ENCODE assay signal across 22 mouse cellular contexts in genomic region chr7:58661076-58661475, GRCm38 (mm10). TPM values are rescaled to one million over a fixed set of nuclear protein-coding genes. Genes with fewer than 3 reads are reported as not detected.
DNase-seq lines count a peak whose midpoint lies in the region; ATAC-seq and TF ChIP-seq lines count a peak whose summit lies in the region.
"Had no signal": no experiment of that assay in that cellular context is flagged by ENCODE, and none has a peak within 500 bp of the region (broad histone marks: within the 10 kb centered on the region; RNA-seq: fewer than 3 reads in every experiment).

No protein-coding gene starts in this region.

- H3K4me3 ChIP-seq in gastrocnemius, adult 2 months: no peak overlapping the region
- no peak overlapping the region for H3K4me3 ChIP-seq in stomach, postnatal 0 days (ENCODE audit: low read depth, low read length)
- H3K4me3 ChIP-seq: embryonic facial prominence, embryonic 13.5 days; heart, embryonic 13.5 days; limb, embryonic 12.5 days; liver, embryonic 13.5 days; neural tube, embryonic 15.5 days had no signal

- no peak for TF ChIP-seq EP300 in stomach, postnatal 0 days (optimal IDR thresholded peaks at IDR 0.05)

- 77% methylated on average over 7 of the region's 7 CpGs for WGBS in stomach, postnatal 0 days

- intact Hi-C loops in gastrocnemius, adult 2 months (cut with DNase I): no loop called here
- intact Hi-C loops in heart, postnatal 25 days (cut with DNase I): no loop called here

- no peak for ATAC-seq in stomach, postnatal 0 days (ENCODE audit: low FRiP score, low TSS enrichment)
- ATAC-seq: forebrain, embryonic 16.5 days; midbrain, embryonic 16.5 days had no signal

- no peaks in the 10 kb centered on the region for H3K27me3 ChIP-seq in stomach, postnatal 0 days (ENCODE audit: control insufficient read depth, insufficient read depth, low read length)
- H3K27me3 ChIP-seq: CH12.LX had no signal

- 0 out of 2 replicates have a peak overlapping the region, but pooled peaks have one; percentile 5 for H3K4me2 ChIP-seq in stomach, postnatal 0 days (replicated peaks; ENCODE audit: low read depth)
- H3K4me2 ChIP-seq: embryonic facial prominence, embryonic 13.5 days; heart, embryonic 13.5 days; limb, embryonic 12.5 days; liver, embryonic 13.5 days; lung, embryonic 14.5 days; neural tube, embryonic 15.5 days had no signal

- no peak for TF ChIP-seq CTCF in gastrocnemius, adult 2 months (IDR thresholded peaks at IDR 0.05)
- TF ChIP-seq CTCF in stomach, postnatal 0 days (IDR thresholded peaks at IDR 0.05; ENCODE audit: low read depth): no peak

- no peak overlapping the region for H3K27ac ChIP-seq in gastrocnemius, adult 2 months
- H3K27ac ChIP-seq in stomach, postnatal 0 days (replicated peaks): no peak overlapping the region
- H3K27ac ChIP-seq: embryonic facial prominence, embryonic 13.5 days; heart, embryonic 13.5 days; limb, embryonic 12.5 days; liver, embryonic 13.5 days; neural tube, embryonic 15.5 days had no signal

- no peaks in the 10 kb centered on the region for H3K36me3 ChIP-seq in stomach, postnatal 0 days (ENCODE audit: control insufficient read depth, insufficient read depth, low read length)
- H3K36me3 ChIP-seq: embryonic facial prominence, embryonic 13.5 days; heart, embryonic 13.5 days; limb, embryonic 12.5 days; liver, embryonic 13.5 days; neural tube, embryonic 15.5 days had no signal

- no peaks in the 10 kb centered on the region for H3K4me1 ChIP-seq in stomach, postnatal 0 days (replicated peaks; ENCODE audit: control insufficient read depth, insufficient read depth)
- H3K4me1 ChIP-seq: liver, embryonic 13.5 days had no signal

- peak; percentile 55 for DNase-seq in gastrocnemius, adult 2 months
- no peak for DNase-seq in gastrocnemius, postnatal 10 days
- peak; percentile 42 for DNase-seq in heart, postnatal 4 days
- DNase-seq in heart, postnatal 25 days (ENCODE audit: low spot score): no peak
- peak; percentile 32 for DNase-seq in adrenal gland, postnatal 10 days
- no peak for DNase-seq in stomach, postnatal 0 days (ENCODE audit: low spot score)
- no peak for DNase-seq in cerebellum, adult 11 months
- DNase-seq: cerebellum, adult 9-10 months; kidney, adult 11 months; liver, embryonic 13.5 days; lung, embryonic 14.5 days; lung, postnatal 36 days; spleen, adult 18-20 months; thymus, adult 2 months had no signal

- H3K9me3 ChIP-seq in stomach, postnatal 0 days (ENCODE audit: control insufficient read depth, low read length): no peaks in the 10 kb centered on the region
- H3K9me3 ChIP-seq: embryonic facial prominence, embryonic 13.5 days; heart, embryonic 13.5 days; limb, embryonic 12.5 days; liver, embryonic 13.5 days; neural tube, embryonic 15.5 days had no signal

- no peak overlapping the region for H3K9ac ChIP-seq in stomach, postnatal 0 days (ENCODE audit: low read length)
- H3K9ac ChIP-seq: embryonic facial prominence, embryonic 13.5 days; heart, embryonic 13.5 days; limb, embryonic 12.5 days; liver, embryonic 13.5 days; lung, embryonic 14.5 days; neural tube, embryonic 15.5 days had no signal

RNA-seq across cellular contexts. Expression of gene Atp10a, which starts 5.1 kb away (rescaled TPM):
- total RNA-seq in gastrocnemius, adult 2 months (2021): 1 to 10 TPM; 1.3 to 2.0 TPM
- total RNA-seq in gastrocnemius, postnatal 10 days (2021): 1 to 10 TPM; 4.8 to 6.1 TPM
- 1 to 10 TPM; 2.4 to 2.9 TPM for total RNA-seq in heart, postnatal 4 days (2021)
- 1 to 10 TPM; 1.5 to 2.4 TPM for total RNA-seq in heart, postnatal 25 days (2021)
- 10 to 100 TPM; 31.5 to 32.2 TPM for total RNA-seq in adrenal gland, postnatal 10 days (2021)
- polyA plus RNA-seq in stomach, postnatal 0 days (2015; fragmentation: Nextera tagmentation; extraction: Ambion mirVana): 1.4 and 1.7 TPM in 2 replicates
- total RNA-seq: CH12.LX, MEL had no signal

Comparison
In these comparisons a context has a peak if more than half of its experiments do, and no peak if none do; other contexts are left out.
1. DNase-seq: peak in gastrocnemius, adult 2 months (single experiment), heart, postnatal 4 days (single experiment) and adrenal gland, postnatal 10 days (single experiment); none in gastrocnemius, postnatal 10 days (single experiment), heart, postnatal 25 days (single experiment), stomach, postnatal 0 days (single experiment) and cerebellum, adult 11 months (single experiment).
2. RNA of gene Atp10a, which starts 5.1 kb away (total RNA-seq): 31.5 to 32.2 TPM in adrenal gland, postnatal 10 days; 4.8 to 6.1 TPM in gastrocnemius, postnatal 10 days, 2.4 to 2.9 TPM in heart, postnatal 4 days, 1.5 to 2.4 TPM in heart, postnatal 25 days and 1.3 to 2.0 TPM in gastrocnemius, adult 2 months; every median in the first group is over 4 times any median in the second.